Mouse (Mus musculus) heart, postnatal 25 days (tissue): ENCODE results near the gene Slc7a8. TPM values are rescaled to one million over a fixed set of nuclear protein-coding genes. Genes with fewer than 3 reads are reported as not detected.

Experiments
- DNase-seq: peaks from one replicate; pipeline ENCODE4 v3.0.0; 2022; ENCODE audit warnings: low spot score
- intact Hi-C: fragments of 180-260 bp; cut with DNase I; formaldehyde crosslinking; loops from one replicate; pipeline ENCODE4 v1.15.1; 2025
- total RNA-seq, 2 experiments: library from RNA; stranded (reverse); gene quantifications; 2 replicates each; pipeline ENCODE4 v1.2.3; 2021

Slc7a8 gene
- total RNA-seq = 1 to 10 TPM; 2.4 to 2.8 TPM

- intact Hi-C loops = no loop called here
These were observed at the start of gene Slc7a8 for GRCm38 (mm10) chr14:54781610-54782365. Gene Slc7a8 (minus strand): TSS chr14:54781946.

DNA sequence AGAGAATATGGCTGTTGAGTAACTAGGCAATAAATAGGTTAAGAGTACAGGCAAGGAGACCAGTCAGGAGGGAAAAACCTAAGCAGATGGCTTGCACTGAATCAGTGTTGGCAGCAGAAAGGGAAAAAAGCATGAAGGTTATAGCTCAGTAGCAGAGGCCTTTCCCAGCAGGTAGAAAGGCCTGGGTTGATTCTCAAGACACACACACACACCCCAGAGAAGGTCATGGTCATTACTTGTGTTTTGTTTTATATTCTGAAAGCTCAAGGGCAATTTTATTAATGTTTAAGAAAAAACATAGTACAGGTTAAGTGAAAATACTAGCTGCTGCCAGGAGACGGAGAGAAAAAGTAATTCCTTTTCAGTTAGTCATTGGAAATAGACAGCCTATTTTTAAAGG, 42.0 kb upstream of the Slc7a8 start:
- no peak for DNase-seq
- intact Hi-C loops = no loop called here

More at GRCm38 (mm10) chr14:54781610-54782365, at the start of gene Slc7a8:
- DNase-seq = peak; percentile 19

DNA sequence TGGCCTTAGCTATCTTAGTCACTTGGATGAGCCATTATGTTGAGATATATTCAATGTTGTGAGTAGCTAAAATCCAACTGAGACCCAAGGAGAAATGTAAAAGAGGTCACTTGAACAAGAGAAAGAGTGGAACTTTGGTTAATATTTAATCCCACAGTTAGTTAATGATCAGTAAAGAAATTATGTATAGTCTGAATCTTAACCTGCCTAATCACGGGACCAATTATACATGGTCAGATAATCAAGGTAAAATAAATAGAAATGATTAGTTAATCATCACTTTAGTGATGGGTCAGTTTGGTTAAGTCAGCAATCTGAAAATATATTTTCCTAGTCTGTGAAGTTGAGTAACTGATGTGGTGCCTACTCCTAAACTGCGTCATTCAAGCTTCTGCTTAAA, 40.6 kb upstream of the Slc7a8 start:
- no peak for DNase-seq
- intact Hi-C loops = no loop called here

DNA sequence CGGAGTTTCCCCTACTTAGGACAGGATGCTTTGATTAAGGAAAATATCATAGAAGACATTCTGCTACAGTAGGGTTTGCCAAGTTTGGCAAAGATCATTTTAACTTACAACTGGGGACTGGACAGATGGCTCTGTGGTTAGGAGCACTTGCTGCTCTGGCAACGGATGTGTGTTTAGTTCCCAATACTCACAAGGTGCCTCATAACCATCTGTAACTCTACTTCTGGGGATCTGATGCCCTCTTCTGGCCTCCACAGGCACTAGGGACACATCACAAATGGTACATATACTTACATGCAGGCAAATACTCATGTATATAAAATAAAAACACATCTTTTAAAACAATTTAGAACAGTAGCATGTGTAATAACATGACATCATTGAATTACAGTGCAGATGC, 36.0 kb upstream of the Slc7a8 start:
- intact Hi-C loops = loop anchor here (2.0 kb wide), 1 partner anchor 103 kb away; no protein-coding TSS in a partner anchor
- no peak for DNase-seq

GRCm38 (mm10) chr14:54815737-54816136, 34.0 kb upstream of the Slc7a8 start:
- no peak for DNase-seq
- intact Hi-C loops = loop anchor here (2.0 kb wide), 1 partner anchor 101 kb away; no protein-coding TSS in a partner anchor

GRCm38 (mm10) chr14:54813991-54814390, 32.2 kb upstream of the Slc7a8 start, which contains the start of gene Rnf212b:
Gene Rnf212b (plus strand): TSS chr14:54814141.
- intact Hi-C loops = no loop called here
- no peak for DNase-seq

DNA sequence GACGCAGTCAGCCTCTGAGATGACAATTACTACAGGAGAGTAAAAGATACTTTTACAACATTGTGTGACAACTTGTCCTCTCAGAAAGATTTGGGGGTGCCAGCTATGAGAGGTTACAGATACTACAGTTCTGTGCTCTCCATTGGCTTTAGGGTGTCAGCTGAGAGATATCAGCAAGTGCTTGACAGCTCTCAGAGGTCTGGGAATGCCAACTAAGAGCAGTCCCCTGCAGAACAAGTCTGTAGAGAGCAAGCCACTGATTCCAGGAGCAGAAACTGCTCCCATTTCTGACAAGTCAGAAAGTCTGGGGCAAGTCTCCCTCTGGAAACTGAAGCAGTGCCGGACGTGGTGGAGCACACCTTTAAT, 27.9 kb upstream of the Slc7a8 start:
- DNase-seq = no peak

DNA sequence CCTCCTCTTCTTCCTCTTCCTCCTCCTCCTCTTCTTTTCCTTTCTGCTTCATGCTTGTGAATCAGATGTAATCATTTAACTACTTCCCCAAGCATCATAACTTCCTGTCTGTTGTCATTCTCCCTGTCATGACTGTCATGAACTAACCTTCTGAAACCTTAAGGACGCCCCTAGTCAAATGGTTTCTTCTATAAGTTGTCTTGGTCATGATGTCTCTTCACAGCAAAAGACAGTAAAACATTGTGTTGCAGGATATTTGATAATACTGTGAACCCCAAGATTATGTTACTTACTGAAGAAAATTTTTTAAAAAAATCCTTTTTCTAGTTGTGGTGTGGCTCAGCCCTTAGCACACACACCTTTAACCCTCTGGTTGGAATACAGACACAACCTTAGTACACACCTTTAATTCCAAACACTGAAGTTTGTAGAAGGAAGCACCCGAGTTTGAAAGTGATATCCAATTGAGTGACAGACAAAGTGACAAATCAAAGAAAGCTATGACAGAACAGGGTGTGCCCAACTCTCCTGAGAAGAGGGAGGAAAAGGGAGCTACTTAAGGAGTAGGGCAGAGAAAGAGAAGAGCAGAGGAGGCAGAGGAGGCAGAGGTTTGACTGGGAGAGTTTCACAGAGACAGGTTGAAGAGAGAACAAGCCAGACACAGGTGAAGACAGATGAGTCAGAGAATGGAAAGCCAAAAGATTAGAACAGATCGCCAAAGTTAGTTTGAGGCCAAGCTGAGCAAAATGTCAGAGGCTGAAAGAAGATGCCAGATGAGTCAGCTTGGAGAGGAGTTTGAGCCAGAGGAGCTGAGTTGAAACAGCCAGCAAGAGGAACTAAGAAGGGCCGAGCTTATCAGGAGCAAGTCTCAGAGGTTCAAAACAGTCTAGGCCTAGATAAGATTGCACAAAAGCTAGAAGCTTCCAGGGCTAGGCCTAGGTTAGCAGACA, 27.2 kb upstream of the Slc7a8 start:
- peak; percentile 10 for DNase-seq
- intact Hi-C loops = no loop called here

More for the DNA sequence above, 27.9 kb upstream of the Slc7a8 start:
- intact Hi-C loops = no loop called here

- intact Hi-C loops = no loop called here
- no peak for DNase-seq
These were observed 24.4 kb upstream of the Slc7a8 start for GRCm38 (mm10) chr14:54806124-54806523.

GRCm38 (mm10) chr14:54802428-54802827, 20.7 kb upstream of the Slc7a8 start:
- intact Hi-C loops = no loop called here
- no peak for DNase-seq

- no peak for DNase-seq
- intact Hi-C loops = no loop called here
These were observed 17.9 kb upstream of the Slc7a8 start for GRCm38 (mm10) chr14:54799686-54800085.

DNA sequence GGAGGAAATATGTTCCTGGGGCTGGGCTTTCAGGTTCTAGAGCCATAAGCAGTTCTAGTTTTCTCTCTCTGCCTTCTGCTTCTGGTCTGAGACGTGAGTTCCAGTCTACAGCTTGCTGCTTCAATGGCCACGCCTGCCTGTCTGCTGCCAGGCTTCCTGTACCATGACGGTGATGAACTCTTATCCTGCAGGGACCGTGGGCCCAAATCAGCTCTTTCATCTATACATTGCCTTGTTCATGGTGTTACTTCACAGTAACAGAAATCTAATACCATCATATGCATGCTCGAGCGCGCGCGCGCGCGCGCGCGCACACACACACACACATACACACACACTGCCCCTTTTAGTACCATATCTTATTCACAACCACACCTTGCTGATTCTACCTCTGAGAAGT, 15.0 kb upstream of the Slc7a8 start:
- no peak for DNase-seq
- intact Hi-C loops = no loop called here

GRCm38 (mm10) chr14:54795901-54796300, 14.2 kb upstream of the Slc7a8 start:
- intact Hi-C loops = no loop called here
- no peak for DNase-seq

- no peak for DNase-seq
- intact Hi-C loops = no loop called here
These were observed 12.4 kb upstream of the Slc7a8 start for GRCm38 (mm10) chr14:54793894-54794830.

DNA sequence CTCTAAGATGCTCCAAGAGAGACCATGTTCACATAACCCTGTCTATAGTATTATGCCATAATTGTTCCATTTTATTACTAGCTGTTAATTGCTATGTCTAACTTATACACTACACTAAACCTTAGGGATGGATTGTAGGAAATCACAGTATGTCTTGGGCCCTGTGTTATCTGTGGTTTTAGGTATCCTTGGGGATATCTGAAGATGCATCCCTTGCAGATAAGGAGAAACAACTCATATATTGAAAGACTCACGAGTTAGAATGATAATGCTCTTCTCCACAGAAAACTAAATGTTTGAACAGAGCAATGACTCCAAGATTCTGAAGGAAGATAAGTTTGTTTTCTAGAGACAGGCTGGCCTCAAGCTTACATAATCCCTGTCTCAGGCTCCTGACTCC, 11.6 kb upstream of the Slc7a8 start:
- intact Hi-C loops = no loop called here
- DNase-seq = no peak

DNA sequence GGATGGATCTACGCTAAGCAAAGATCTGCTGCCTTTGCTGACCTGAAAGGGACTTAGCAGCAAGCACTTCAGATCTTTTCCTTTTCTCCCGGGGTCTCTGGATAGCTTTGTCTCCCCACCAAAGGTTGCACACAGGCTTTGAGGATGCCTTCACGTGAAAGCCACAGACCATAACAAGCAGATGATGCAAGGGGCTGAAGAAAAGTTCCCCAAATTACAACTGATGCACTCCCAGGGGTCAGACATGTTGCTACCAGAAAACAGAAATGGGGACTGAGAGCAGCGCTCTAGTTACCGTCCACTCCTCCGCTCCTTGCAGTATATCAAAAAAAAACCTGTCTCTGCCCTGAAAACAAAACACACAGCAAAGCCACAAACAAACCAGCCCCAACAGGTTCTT, 10.4 kb upstream of the Slc7a8 start:
- intact Hi-C loops = no loop called here
- DNase-seq = no peak

DNA sequence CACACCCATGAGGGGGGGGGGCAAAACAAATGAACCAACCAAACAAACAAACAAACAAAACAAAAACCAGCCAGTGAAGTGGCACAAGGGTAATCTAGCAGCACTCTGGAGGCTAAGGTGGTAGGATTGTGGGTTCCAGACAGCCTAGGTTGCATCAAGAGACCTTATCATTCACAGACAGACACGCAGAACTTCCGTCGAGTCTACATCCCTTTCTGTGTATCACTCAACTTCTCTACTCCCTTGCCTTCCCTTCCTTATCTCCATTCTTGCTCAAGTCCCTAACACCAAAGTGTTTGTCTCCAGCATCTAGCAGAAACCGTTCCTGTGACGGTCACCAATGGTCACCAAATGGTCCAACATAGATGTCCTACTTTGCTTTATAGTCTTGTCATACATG, 6.5 kb upstream of the Slc7a8 start:
- intact Hi-C loops = no loop called here
- DNase-seq = no peak

DNA sequence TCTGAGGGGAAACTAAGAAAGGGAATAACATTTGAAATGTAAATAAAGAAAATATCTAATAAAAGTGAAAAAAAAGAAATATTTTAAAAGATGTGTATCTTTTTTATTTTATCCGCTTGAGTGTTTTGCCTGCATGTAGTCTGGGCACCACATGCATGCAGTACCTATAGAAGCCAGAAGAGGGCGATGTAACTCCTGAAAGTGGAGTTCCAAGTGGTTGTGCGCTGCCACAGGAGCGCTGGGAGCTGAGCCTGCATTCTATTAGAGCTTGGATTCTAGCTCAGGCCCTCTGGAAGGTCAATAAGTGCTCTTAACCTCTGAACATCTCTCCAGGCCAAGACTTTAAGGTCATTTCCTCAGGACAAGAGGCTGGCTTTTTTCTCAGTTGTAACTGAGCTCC, 5.5 kb upstream of the Slc7a8 start:
- no peak for DNase-seq
- intact Hi-C loops = no loop called here

- DNase-seq = no peak
- intact Hi-C loops = loop anchor here (1.0 kb wide), 1 partner anchor 74 kb away; the partner anchor contains the start of gene Cebpe
These were observed 4.7 kb upstream of the Slc7a8 start for GRCm38 (mm10) chr14:54786489-54786888.

DNA sequence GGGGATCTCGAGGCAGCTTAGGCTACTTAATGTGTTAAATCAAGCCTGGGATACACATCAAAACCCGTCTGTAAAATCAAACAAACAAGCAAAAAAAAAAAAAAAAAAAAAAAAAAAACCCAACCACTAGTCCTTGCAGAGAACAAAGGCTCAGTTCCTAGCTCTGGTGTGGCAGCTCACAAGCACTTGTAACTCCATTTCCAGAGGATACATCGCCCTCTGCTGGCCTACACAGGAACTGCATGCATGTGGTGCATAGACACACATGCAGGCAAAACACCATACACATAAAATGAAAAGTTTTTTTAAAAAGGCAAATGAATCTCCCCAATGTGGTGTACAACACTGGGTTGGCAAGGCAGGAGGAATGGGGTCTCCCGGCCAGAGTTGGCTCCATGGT, 4.2 kb upstream of the Slc7a8 start:
- intact Hi-C loops = loop anchor here (1.0 kb wide), 1 partner anchor 74 kb away; the partner anchor contains the start of gene Cebpe
- DNase-seq = no peak
